Mouse (Mus musculus) left cerebral cortex, adult 18-20 months (tissue): ENCODE data around the gene 4930469K13Rik. TPM values are rescaled to one million over a fixed set of nuclear protein-coding genes. Genes with fewer than 3 reads are reported as not detected.

Experiments
- DNase-seq, 2 experiments: peaks; one replicate each; pipeline ENCODE4 v3.0.0; 2021 to 2022; ENCODE audit warnings: low spot score in 2 of 2, mixed read lengths in 1 of 2
- total RNA-seq, 2 experiments: library from RNA; stranded (reverse); gene quantifications; 2 replicates each; pipeline ENCODE4 v1.2.3; 2021

The 4930469K13Rik gene
- total RNA-seq, 2 experiments from 2014 or later: not detected

- no peak for DNase-seq
These were observed 55.5 kb downstream of the 4930469K13Rik start for GRCm38 (mm10) chr11:34042808-34043207.

GRCm38 (mm10) chr11:34040061-34040460, 58.3 kb downstream of the 4930469K13Rik start:
- DNase-seq: peak in 1 of 2 experiments; percentile 11

DNA sequence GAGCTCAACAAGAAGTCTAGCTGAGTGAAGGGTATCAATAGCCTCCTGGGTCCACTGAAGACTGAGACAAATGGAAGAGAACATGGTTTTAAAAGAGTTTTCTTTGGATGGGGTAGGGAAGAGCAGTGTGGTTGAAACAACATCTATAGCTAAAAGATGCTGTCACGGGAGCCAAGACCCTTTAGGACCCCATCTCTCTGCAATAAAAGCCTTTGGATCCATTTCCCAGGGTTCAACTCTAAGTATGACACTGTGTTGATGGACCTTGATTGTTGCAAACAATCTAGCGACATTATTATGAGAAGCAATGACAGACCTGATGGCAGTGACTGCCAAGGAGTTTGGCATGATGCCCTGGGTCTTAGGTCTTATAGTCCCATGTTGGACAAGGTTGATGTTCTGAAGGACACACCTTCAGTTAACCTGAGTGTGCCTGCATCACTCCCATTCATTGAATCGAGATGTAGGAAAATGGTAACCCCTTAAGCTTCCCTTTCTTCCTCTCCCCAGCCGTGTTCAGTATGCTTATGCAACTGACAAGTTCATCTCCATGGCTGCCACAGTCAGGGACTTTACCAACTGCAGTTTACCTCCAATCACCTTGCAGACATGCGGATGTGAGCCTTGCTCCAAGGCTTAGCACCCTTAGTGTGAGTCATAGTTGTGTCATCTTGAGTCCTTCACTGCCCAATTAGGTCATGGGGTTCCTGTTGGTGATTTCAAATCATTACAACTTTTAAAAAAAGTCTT, 62.3 kb downstream of the 4930469K13Rik start:
- no peak for DNase-seq

GRCm38 (mm10) chr11:34034794-34035193, 63.6 kb downstream of the 4930469K13Rik start:
- no peak for DNase-seq

DNA sequence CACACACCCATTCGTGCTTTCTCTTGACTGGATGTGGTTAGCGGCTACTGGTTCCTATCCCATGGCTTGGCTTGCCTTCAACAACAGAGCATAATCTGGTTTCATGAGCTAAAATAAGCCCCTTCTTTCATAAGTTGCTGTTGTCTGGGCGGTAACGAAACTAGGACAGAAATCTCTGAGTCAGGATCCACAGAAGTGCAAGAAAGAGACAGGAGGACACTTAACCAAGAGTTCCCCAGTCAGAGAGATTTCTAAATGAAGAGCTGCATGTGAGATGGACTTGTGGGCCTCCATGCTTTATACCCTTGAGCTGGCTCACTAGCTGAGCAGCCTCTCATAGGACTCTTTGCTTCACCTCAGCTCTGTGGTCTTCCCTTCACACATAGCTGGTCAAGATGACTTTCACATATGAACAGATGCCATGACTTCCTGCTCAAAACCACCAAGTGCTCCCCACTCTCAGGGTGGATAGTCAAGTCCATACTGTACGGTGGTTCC, 64.3 kb downstream of the 4930469K13Rik start:
- DNase-seq: peak; percentile 26 to 28

DNA sequence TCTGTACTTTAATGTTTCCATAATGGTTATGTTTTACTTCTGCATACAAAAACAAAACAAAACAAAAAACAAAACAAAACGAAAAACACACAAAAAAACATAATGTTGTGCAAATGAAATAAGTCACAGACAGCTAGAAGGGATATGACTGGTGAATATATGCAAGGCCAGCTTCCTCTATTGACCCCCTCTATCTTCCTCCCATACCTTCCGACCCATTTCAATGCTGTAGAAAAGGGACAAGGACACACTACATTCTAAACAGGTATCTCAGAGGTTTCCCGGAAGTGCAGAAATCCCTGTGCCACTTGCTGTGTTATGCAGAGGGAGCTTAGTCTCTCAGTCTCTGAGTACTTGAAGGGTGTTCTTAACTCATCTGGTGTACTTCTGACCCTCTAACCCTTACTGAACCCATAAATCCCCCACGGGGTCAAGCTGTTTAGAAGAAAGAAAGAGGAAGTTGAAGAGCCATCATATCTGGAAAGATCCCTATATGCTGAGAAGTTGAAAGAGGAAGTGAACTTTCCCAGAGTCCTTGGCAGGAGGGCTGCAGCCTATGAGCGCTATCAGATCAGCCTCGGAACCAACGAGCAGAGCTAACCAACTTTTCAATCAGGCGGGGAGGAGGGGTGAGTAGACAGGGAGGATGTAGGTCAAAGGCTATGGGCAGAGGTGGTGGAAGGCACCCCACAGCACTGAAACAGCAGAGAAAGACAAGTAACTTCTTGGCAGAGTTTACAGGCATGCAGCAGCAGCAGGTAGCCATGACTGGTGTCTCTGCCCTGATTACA, 67.1 kb downstream of the 4930469K13Rik start:
- DNase-seq: no peak

DNA sequence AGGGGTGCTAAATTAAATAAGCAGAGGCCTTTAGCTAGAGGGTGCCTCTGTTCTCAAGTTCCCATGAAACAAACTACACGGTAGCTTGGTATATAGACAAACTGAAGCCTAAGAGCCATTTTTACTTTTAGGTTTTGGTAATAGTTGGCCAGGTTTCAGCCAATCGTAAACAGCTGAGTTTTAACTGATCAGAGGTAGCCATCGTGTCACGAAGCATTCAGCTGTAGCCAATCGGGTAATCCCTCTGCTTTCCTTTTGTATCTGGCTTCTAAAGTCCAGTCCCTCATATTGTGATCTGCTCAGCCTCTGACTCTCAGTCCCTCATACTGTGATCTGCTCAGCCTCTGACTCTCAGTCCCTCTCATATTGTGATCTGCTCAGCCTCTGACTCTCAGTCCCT, 68.7 kb downstream of the 4930469K13Rik start:
- no peak for DNase-seq

- no peak for DNase-seq
These were observed 73.3 kb downstream of the 4930469K13Rik start for GRCm38 (mm10) chr11:34025091-34025490.

GRCm38 (mm10) chr11:34012007-34012652, 86.2 kb downstream of the 4930469K13Rik start:
- no peak for DNase-seq

DNA sequence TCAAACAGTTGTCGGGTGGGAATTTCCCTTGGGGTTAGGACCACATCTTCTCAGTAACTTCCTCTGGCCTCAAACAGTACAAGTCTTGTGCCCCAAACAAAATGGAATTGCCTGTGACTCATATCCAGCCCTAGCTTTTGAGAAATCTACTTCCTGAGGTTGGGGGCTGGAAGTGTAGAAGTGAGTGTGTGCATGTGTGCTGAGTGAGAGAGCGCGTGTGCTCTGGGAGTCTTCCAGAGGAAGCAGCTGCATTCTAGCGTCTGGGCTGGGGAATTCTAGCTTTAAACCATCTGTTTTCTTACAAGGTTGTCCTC, 87.5 kb downstream of the 4930469K13Rik start:
- DNase-seq: peak; percentile 12 to 27

DNA sequence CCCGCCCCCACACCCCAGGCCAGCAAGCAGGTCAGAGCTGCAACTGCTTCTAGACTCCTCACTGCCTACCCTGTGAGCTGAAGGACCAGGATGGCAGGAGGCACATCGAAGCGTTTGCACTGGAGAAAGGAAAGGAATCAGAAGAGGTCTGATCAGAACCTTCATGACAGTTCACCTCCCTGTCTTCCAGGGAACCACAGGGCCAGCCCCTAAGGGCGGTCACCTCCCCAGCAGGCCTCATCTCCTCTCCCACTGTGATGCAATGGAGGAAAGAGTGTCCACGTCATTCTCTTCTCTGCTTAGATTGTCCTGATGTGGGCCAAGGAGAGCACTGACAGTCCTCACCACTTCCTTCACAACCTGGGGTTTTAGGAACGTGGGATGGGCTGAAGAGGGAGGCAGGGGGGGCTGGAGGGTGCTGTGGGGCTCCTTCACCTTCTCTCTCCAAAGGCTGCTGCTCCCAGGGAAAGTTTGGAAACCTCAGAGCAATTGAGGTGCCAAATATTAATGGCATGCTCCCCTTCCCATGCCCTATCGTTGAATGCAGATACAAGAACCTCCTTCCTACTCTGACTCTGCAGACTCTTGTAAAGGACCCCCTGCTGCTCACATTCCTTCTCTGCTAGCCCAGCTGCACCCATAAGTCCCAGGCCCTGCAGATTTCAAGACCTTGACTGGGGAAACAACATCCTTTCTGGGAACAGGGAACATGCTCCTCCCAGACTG, 88.1 kb downstream of the 4930469K13Rik start:
- no peak for DNase-seq

DNA sequence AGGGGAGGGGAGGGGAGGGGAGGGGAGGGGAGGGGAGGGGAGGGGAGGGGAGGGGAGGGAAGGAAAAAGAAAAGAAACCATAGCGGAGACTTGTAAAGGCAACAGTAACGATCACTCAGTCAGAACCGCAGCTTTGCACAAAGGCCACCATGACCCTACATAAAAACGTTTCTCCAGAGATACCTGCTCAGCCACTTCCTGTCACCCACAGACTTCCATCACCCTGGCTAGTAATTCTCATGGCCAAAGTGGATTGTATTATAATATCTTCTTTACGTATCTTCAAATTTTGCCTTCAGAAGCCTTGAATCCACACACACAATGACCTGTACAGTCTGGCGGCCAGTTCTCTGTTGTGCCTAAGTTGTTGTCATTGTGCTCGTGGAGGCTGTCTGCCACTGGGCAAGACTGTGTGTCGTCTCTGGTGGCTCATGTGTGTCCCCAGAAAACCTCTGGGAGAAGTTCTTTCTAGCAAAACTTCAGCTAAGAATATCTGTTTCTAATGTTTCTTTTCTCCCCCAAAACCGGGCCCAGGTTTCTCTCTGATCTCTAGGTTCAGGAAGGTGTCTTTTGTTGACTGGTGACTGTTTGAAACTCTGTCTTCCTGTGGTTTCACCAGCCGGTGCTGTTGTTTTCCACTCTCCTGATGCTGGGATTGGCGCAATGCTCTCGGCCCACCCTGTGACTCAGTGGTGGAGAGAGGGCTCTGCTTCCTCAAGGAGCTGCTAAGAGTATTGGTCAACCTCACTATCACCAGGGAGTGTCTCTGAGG, 88.9 kb downstream of the 4930469K13Rik start:
- no peak for DNase-seq

GRCm38 (mm10) chr11:34008702-34009101, 89.7 kb downstream of the 4930469K13Rik start:
- peak; percentile 64 to 70 for DNase-seq

DNA sequence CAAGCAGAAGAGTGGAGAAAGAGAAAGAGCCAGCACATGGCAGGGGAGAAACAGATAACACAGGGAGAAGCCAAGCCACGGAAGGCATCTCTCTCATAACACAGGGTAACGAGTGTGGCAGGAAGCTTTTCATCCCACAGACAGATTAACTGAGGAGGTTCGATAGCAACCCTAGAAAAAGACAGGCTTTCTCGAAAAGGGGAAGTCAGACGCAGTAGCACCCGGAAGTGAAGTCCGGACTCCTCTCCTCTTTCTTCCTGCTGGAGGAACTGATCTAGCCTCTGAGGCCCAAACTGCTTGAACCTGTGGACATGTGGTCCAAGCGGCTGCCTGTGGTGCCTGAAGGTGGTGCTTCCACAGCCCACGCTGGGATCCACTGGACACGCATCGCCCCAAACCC, 90.1 kb downstream of the 4930469K13Rik start:
- no peak for DNase-seq

GRCm38 (mm10) chr11:34007616-34008015, 90.7 kb downstream of the 4930469K13Rik start:
- no peak for DNase-seq

DNA sequence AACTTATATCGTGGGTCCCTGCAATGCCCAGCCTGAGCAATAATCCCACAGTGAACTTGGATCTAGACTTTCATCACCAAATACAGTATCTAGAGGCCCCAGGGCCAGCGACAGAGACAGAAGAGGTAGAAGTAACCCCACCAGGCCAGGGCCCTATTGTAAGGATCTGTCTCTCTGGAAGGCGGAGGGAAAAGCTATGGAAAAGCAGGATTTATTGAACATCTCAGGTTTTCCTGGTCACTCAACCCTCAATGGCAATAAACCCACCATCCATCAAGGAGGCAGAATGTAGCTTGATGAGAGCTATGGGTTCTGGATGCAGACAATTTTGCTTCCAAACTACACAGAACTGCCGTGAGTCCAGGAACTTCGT, 95.8 kb downstream of the 4930469K13Rik start:
- no peak for DNase-seq

DNA sequence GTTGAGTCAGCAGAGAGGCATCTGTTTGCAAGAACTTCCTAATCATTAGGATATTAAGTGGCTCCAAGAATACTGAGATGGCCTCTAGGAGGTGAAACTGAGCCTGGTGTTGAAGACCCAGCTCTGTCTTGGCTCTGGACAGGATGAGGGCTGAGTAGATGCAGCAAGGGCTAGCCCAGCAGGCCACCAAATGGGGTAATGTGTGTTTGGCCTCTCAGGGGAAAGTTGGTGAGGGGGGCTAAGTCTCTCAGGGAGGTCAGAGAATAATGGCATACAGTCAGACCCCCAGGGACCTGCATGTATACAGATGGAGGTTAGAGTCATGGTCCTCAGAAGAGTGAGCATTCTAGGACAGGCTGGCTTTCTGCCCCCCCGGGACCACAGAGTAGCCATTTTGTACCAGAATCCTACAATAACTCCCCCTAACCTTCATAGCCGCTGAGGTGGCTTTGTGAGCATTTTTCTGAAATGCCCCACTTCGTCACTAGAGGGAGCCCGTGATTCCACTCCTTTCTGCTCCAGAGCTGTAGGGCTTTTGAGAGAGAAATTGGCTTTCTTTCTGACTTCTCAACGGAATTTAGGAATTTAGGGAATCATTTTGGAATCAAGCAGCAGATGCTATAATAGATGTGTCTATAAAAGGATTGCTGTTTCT, 96.3 kb downstream of the 4930469K13Rik start:
- DNase-seq: peak; percentile 58 to 74

GRCm38 (mm10) chr11:34000416-34000815, 97.9 kb downstream of the 4930469K13Rik start:
- no peak for DNase-seq

GRCm38 (mm10) chr11:33998244-33998643, 100.1 kb downstream of the 4930469K13Rik start:
- no peak for DNase-seq

DNA sequence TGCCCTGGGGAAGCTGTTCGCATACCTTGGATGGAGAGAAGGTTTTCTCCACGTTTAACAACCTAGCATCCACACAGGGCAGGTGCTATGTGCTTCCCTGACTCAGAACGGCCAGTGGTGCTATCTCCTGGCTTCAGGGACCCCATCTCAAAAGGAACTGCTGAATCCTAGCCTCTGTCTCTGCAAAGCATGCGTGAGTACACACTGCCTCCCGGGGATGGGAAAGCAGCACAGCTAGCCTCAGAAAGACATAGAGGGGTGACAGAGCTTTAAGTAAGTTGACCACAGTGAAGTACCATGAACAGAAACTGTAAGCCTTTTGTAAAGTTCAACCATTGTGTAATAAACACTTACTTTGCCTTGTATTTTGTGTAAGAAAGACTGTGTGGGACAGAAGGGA, 104.9 kb downstream of the 4930469K13Rik start:
- no peak for DNase-seq
